ENCODE assay signal across 8 mouse cellular contexts in the genomic region with DNA sequence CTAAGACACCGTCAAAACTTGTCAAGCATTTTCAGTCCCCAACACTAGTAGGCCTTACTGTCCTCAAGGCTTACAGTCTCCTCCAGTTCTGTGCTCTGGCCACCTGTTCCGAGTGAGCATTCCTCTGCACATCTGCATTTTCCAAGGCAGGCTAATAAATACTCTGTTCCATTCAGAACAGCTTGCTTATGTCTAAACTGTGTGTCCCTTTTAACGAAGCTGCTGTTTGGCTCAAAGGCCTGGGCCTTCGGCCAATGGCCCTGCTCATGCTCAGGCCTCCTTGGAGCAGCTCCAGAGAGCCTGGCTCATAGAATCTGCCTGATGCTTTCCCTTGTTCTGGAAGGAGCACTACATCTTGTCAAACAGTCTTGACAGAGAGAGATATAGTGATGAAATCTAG.
A peak's percentile ranks its signal among the peaks of the same experiment; 100 is the strongest.
DNase-seq lines count a peak whose midpoint lies in the region; ATAC-seq lines count a peak whose summit lies in the region.

No protein-coding gene starts in this region.

- no peak overlapping the region for H3K4me2 ChIP-seq in liver, embryonic 16.5 days (ENCODE audit: low read depth, low read length)
- H3K4me2 ChIP-seq in liver, embryonic 11.5 days = no peak overlapping the region
- no peak overlapping the region for H3K4me2 ChIP-seq in heart, embryonic 12.5 days
- no peak overlapping the region for H3K4me2 ChIP-seq in neural tube, embryonic 13.5 days

- H3K4me3 ChIP-seq in liver, embryonic 16.5 days (ENCODE audit: low read depth, low read length) = no peak overlapping the region
- H3K4me3 ChIP-seq in liver, embryonic 11.5 days (ENCODE audit: low read depth, low read length) = no peak overlapping the region
- no peak overlapping the region for H3K4me3 ChIP-seq in heart, embryonic 12.5 days
- no peak overlapping the region for H3K4me3 ChIP-seq in neural tube, embryonic 13.5 days

- H3K9me3 ChIP-seq in liver, embryonic 16.5 days (replicated peaks; ENCODE audit: control insufficient read depth, low read length) = no peaks in the 10 kb centered on the region
- H3K9me3 ChIP-seq in liver, embryonic 11.5 days (ENCODE audit: control insufficient read depth, low read length) = no peaks in the 10 kb centered on the region
- no peaks in the 10 kb centered on the region for H3K9me3 ChIP-seq in heart, embryonic 12.5 days (replicated peaks)
- no peaks in the 10 kb centered on the region for H3K9me3 ChIP-seq in neural tube, embryonic 13.5 days

- H3K4me1 ChIP-seq in liver, embryonic 16.5 days (ENCODE audit: control insufficient read depth, low read depth, low read length) = no peaks in the 10 kb centered on the region; the same call in 1 of the 2 replicates
- no peaks in the 10 kb centered on the region for H3K4me1 ChIP-seq in liver, embryonic 11.5 days (replicated peaks; ENCODE audit: control insufficient read depth, insufficient read depth, low read length)
- peaks cover 19% of the 10 kb centered on the region for H3K4me1 ChIP-seq in heart, embryonic 12.5 days (replicated peaks)
- peaks cover 29% of the 10 kb centered on the region for H3K4me1 ChIP-seq in neural tube, embryonic 13.5 days (replicated peaks)

- 0 out of 2 replicates have a peak, but pooled peaks have one; percentile 13 for ATAC-seq in liver, embryonic 16.5 days (ENCODE audit: low read depth)
- ATAC-seq in liver, embryonic 11.5 days (replicated peaks; ENCODE audit: low FRiP score) = no peak
- ATAC-seq in heart, embryonic 12.5 days (ENCODE audit: insufficient number of reproducible peaks, low FRiP score) = peak; percentile 76
- ATAC-seq in neural tube, embryonic 13.5 days (ENCODE audit: low read depth) = peak; percentile 51; the same call in 1 of the 2 replicates
- no peak for ATAC-seq in CD4-positive, CD25-positive, alpha-beta regulatory T cell, adult 4 months

- 53% methylated on average over 4 of the region's 4 CpGs for WGBS in liver, embryonic 16.5 days (ENCODE audit: insufficient replicate concordance)
- 73% methylated on average over 4 of the region's 4 CpGs for WGBS in liver, embryonic 11.5 days
- 54% methylated on average over 4 of the region's 4 CpGs for WGBS in heart, embryonic 12.5 days
- 50% methylated on average over 4 of the region's 4 CpGs for WGBS in neural tube, embryonic 13.5 days

- H3K36me3 ChIP-seq in liver, embryonic 16.5 days (ENCODE audit: control insufficient read depth, insufficient read depth) = no peaks in the 10 kb centered on the region
- H3K36me3 ChIP-seq in liver, embryonic 11.5 days (ENCODE audit: control insufficient read depth, insufficient read depth, low read length) = no peaks in the 10 kb centered on the region
- H3K36me3 ChIP-seq in heart, embryonic 12.5 days = peaks cover 4% of the 10 kb centered on the region; the same call in 1 of the 2 replicates
- 0 out of 2 replicates have a peak, but pooled peaks cover 10% of the 10 kb centered on the region for H3K36me3 ChIP-seq in neural tube, embryonic 13.5 days

- no peaks in the 10 kb centered on the region for H3K27me3 ChIP-seq in liver, embryonic 16.5 days (ENCODE audit: control insufficient read depth, insufficient read depth, low read depth, low read length)
- H3K27me3 ChIP-seq in liver, embryonic 11.5 days (replicated peaks; ENCODE audit: control insufficient read depth, insufficient read depth, low read length) = no peaks in the 10 kb centered on the region
- H3K27me3 ChIP-seq in heart, embryonic 12.5 days (replicated peaks) = no peaks in the 10 kb centered on the region
- no peaks in the 10 kb centered on the region for H3K27me3 ChIP-seq in neural tube, embryonic 13.5 days

- H3K27ac ChIP-seq in liver, embryonic 16.5 days (ENCODE audit: low read length) = no peak overlapping the region
- H3K27ac ChIP-seq in liver, embryonic 11.5 days (ENCODE audit: low read depth, low read length) = no peak overlapping the region
- 0 out of 2 replicates have a peak overlapping the region, but pooled peaks have one; percentile 54 for H3K27ac ChIP-seq in heart, embryonic 12.5 days (ENCODE audit: poor library complexity, severe bottlenecking)
- no peak overlapping the region for H3K27ac ChIP-seq in neural tube, embryonic 13.5 days (replicated peaks)

- no peak overlapping the region for H3K9ac ChIP-seq in liver, embryonic 16.5 days (ENCODE audit: low read depth, low read length)
- no peak overlapping the region for H3K9ac ChIP-seq in liver, embryonic 11.5 days (ENCODE audit: low read depth, low read length)
- H3K9ac ChIP-seq in heart, embryonic 12.5 days = no peak overlapping the region
- H3K9ac ChIP-seq in neural tube, embryonic 13.5 days = no peak overlapping the region

- DNase-seq in liver, embryonic 11.5 days (ENCODE audit: low spot score) = no peak
- peak; percentile 84 for DNase-seq in cerebellum, adult 11-12 months
- peak; percentile 89 for DNase-seq in kidney, postnatal 10 days
- no peak for DNase-seq in spleen, adult 12 weeks (ENCODE audit: low spot score)

Comparison
In these comparisons a context has a peak if more than half of its experiments do, and no peak if none do; other contexts are left out.
1. ATAC-seq: peak in liver, embryonic 16.5 days (single experiment), heart, embryonic 12.5 days (single experiment) and neural tube, embryonic 13.5 days (single experiment); none in liver, embryonic 11.5 days (single experiment) and CD4-positive, CD25-positive, alpha-beta regulatory T cell, adult 4 months (single experiment).
2. DNase-seq: peak in cerebellum, adult 11-12 months (single experiment) and kidney, postnatal 10 days (single experiment); none in liver, embryonic 11.5 days (single experiment) and spleen, adult 12 weeks (single experiment).